Mouse (Mus musculus): Measurements from ENCODE around the gene Slc37a1. TPM values are rescaled to one million over a fixed set of nuclear protein-coding genes. Genes with fewer than 3 reads are reported as not detected.

The Slc37a1 gene
- polyA plus RNA-seq, 1 experiment = 54.3 TPM

- Histone ChIP-seq H3K4me1 (ENCODE audit: control insufficient read depth, insufficient read depth, low read length) (no peaks in the 10 kb centered on the region), H3K4me3 (replicated peaks; ENCODE audit: extremely low read depth, low read depth, low read length) (no peak overlapping the region)
- WGBS = 70% methylated on average over 3 of the region's 3 CpGs
- DNase-seq = no peak
- TF ChIP-seq POLR2A (IDR thresholded peaks at IDR 0.05; ENCODE audit: borderline replicate concordance, extremely low read depth, low read depth, low read length) (no peak), CTCF (IDR thresholded peaks at IDR 0.05; ENCODE audit: insufficient read depth, low read length) (no peak)
These were observed 624 bp downstream of the Slc37a1 start for GRCm38 (mm10) chr17:31287216-31287615.

GRCm38 (mm10) chr17:31288999-31289726 lies 2.6 kb downstream of the Slc37a1 start:
- WGBS = 60% methylated on average over 7 of the region's 7 CpGs
- Histone ChIP-seq H3K4me3 (replicated peaks; ENCODE audit: extremely low read depth, low read depth, low read length) (no peak overlapping the region), H3K4me1 (ENCODE audit: control insufficient read depth, insufficient read depth, low read length) (no peaks in the 10 kb centered on the region)
- DNase-seq = no peak
- TF ChIP-seq CTCF (IDR thresholded peaks at IDR 0.05; ENCODE audit: insufficient read depth, low read length) = no peak
- TF ChIP-seq POLR2A (IDR thresholded peaks at IDR 0.05; ENCODE audit: borderline replicate concordance, extremely low read depth, low read depth, low read length) = no peak

GRCm38 (mm10) chr17:31290311-31290710 lies 3.7 kb downstream of the Slc37a1 start:
- H3K4me1 ChIP-seq (ENCODE audit: control insufficient read depth, insufficient read depth, low read length) = peaks cover 2% of the 10 kb centered on the region; the same call in 1 of the 2 replicates
- no peak for DNase-seq
- no peak for TF ChIP-seq CTCF (IDR thresholded peaks at IDR 0.05; ENCODE audit: insufficient read depth, low read length)
- no peak for TF ChIP-seq POLR2A (IDR thresholded peaks at IDR 0.05; ENCODE audit: borderline replicate concordance, extremely low read depth, low read depth, low read length)
- no peak overlapping the region for H3K4me3 ChIP-seq (replicated peaks; ENCODE audit: extremely low read depth, low read depth, low read length)

GRCm38 (mm10) chr17:31290859-31291258 lies 4.3 kb downstream of the Slc37a1 start:
- WGBS = 46% methylated on average over 6 of the region's 6 CpGs
- DNase-seq = no peak
- Histone ChIP-seq H3K4me1 (ENCODE audit: control insufficient read depth, insufficient read depth, low read length) (peaks cover 2% of the 10 kb centered on the region; the same call in 1 of the 2 replicates), H3K4me3 (replicated peaks; ENCODE audit: extremely low read depth, low read depth, low read length) (no peak overlapping the region)
- TF ChIP-seq POLR2A (IDR thresholded peaks at IDR 0.05; ENCODE audit: borderline replicate concordance, extremely low read depth, low read depth, low read length) (no peak), CTCF (IDR thresholded peaks at IDR 0.05; ENCODE audit: insufficient read depth, low read length) (no peak)

- TF ChIP-seq POLR2A (IDR thresholded peaks at IDR 0.05; ENCODE audit: borderline replicate concordance, extremely low read depth, low read depth, low read length) (no peak), CTCF (IDR thresholded peaks at IDR 0.05; ENCODE audit: insufficient read depth, low read length) (no peak)
These were observed 8.0 kb downstream of the Slc37a1 start for GRCm38 (mm10) chr17:31294363-31295214.

GRCm38 (mm10) chr17:31295215-31295891 lies 8.8 kb downstream of the Slc37a1 start:
- peak; percentile 62 for TF ChIP-seq CTCF (IDR thresholded peaks at IDR 0.05; ENCODE audit: insufficient read depth, low read length)
- TF ChIP-seq POLR2A (IDR thresholded peaks at IDR 0.05; ENCODE audit: borderline replicate concordance, extremely low read depth, low read depth, low read length) = no peak
- peaks cover 10% of the 10 kb centered on the region for H3K4me1 ChIP-seq (ENCODE audit: control insufficient read depth, insufficient read depth, low read length)
- WGBS = 29% methylated on average over 25 of the region's 25 CpGs
- peak; percentile 75 for DNase-seq
- H3K4me3 ChIP-seq (replicated peaks; ENCODE audit: extremely low read depth, low read depth, low read length) = peak overlapping the region; percentile 67

More at GRCm38 (mm10) chr17:31294363-31295214, 8.0 kb downstream of the Slc37a1 start:
- 66% methylated on average over 15 of the region's 15 CpGs for WGBS
- DNase-seq = no peak
- Histone ChIP-seq H3K4me3 (replicated peaks; ENCODE audit: extremely low read depth, low read depth, low read length) (no peak overlapping the region), H3K4me1 (ENCODE audit: control insufficient read depth, insufficient read depth, low read length) (peaks cover 10% of the 10 kb centered on the region)

- DNase-seq = peak; percentile 91
- TF ChIP-seq CTCF (IDR thresholded peaks at IDR 0.05; ENCODE audit: insufficient read depth, low read length) (no peak), POLR2A (IDR thresholded peaks at IDR 0.05; ENCODE audit: borderline replicate concordance, extremely low read depth, low read depth, low read length) (0 out of 2 replicates have a peak, but pooled peaks have one; percentile 14)
- 1% methylated on average over 68 of the region's 68 CpGs for WGBS
- Histone ChIP-seq H3K4me1 (ENCODE audit: control insufficient read depth, insufficient read depth, low read length) (peaks cover 10% of the 10 kb centered on the region), H3K4me3 (replicated peaks; ENCODE audit: extremely low read depth, low read depth, low read length) (peak overlapping the region; percentile 67)
These were observed 9.5 kb downstream of the Slc37a1 start for GRCm38 (mm10) chr17:31295892-31296781.

GRCm38 (mm10) chr17:31297521-31297939 lies 10.9 kb downstream of the Slc37a1 start:
- TF ChIP-seq POLR2A (IDR thresholded peaks at IDR 0.05; ENCODE audit: borderline replicate concordance, extremely low read depth, low read depth, low read length) (0 out of 2 replicates have a peak, but pooled peaks have one; percentile 25), CTCF (IDR thresholded peaks at IDR 0.05; ENCODE audit: insufficient read depth, low read length) (peak; percentile 21; the same call in 1 of the 2 replicates)
- H3K4me1 ChIP-seq (ENCODE audit: control insufficient read depth, insufficient read depth, low read length) = peaks cover 10% of the 10 kb centered on the region
- DNase-seq = peak; percentile 78
- 3% methylated on average over 7 of the region's 7 CpGs for WGBS
- peak overlapping the region; percentile 50 for H3K4me3 ChIP-seq (replicated peaks; ENCODE audit: extremely low read depth, low read depth, low read length)

All from lung, adult 2 months (tissue).